Mouse (Mus musculus) naive thymus-derived CD4-positive, alpha-beta T cell, adult 2 months (primary cell): Measurements from ENCODE around the gene Olfr639.
"Not testable (repeated sequence)": the region's sequence is repeated elsewhere in the genome, so short reads cannot be mapped to it uniquely, and the experiment has no call there.

Source experiments
- DNase-seq: peaks from one replicate; pipeline ENCODE4 v3.0.0-alpha.2; 2011; ENCODE audit warnings: low read depth

Gene Olfr639

GRCm38 (mm10) chr7:104017203-104017602 is at the start of gene Olfr639:
Gene Olfr639 (minus strand): TSS chr7:104017303.
- no peak for DNase-seq

GRCm38 (mm10) chr7:104061345-104061744 is 44.2 kb upstream of the Olfr639 start, which contains the start of gene 4930516K23Rik:
Gene 4930516K23Rik (minus strand): TSS chr7:104061445.
- DNase-seq, result no peak

- DNase-seq, result no peak
These were observed 42.1 kb upstream of the Olfr639 start for GRCm38 (mm10) chr7:104059215-104059614.

- DNase-seq, result no peak
These were observed 35.5 kb upstream of the Olfr639 start, which contains the start of gene Olfr642 for GRCm38 (mm10) chr7:104052566-104052965. Gene Olfr642 (minus strand): TSS chr7:104052666.

- DNase-seq, result no peak
These were observed 33.6 kb upstream of the Olfr639 start for GRCm38 (mm10) chr7:104050745-104051144.

GRCm38 (mm10) chr7:104035145-104035544 is 18.0 kb upstream of the Olfr639 start, which contains the start of gene Olfr641:
Gene Olfr641 (plus strand): TSS chr7:104035445.
- DNase-seq, result no peak

- DNase-seq, result no peak
These were observed 9.9 kb upstream of the Olfr639 start for GRCm38 (mm10) chr7:104026978-104027377.

- DNase-seq, result no peak
These were observed 8.4 kb upstream of the Olfr639 start, which contains the start of gene Olfr640 for GRCm38 (mm10) chr7:104025473-104025872. Gene Olfr640 (minus strand): TSS chr7:104025573.

- no peak for DNase-seq
These were observed 4.5 kb upstream of the Olfr639 start for GRCm38 (mm10) chr7:104021651-104022050.

- DNase-seq, result no peak
These were observed 1.9 kb upstream of the Olfr639 start for GRCm38 (mm10) chr7:104018953-104019352.

GRCm38 (mm10) chr7:103999124-103999523 is 18.0 kb downstream of the Olfr639 start:
- DNase-seq, result no peak

GRCm38 (mm10) chr7:103998446-103998845 is 18.7 kb downstream of the Olfr639 start, which contains the start of gene Olfr638:
Gene Olfr638 (plus strand): TSS chr7:103998746.
- no peak for DNase-seq

- DNase-seq, result no peak
These were observed 45.3 kb downstream of the Olfr639 start for GRCm38 (mm10) chr7:103971782-103972181.

- no peak for DNase-seq
These were observed 46.3 kb downstream of the Olfr639 start, which contains the start of gene Olfr635 for GRCm38 (mm10) chr7:103970852-103971251. Gene Olfr635 (plus strand): TSS chr7:103971152.

- DNase-seq, result not testable (repeated sequence)
These were observed 50.2 kb downstream of the Olfr639 start for GRCm38 (mm10) chr7:103966873-103967272.
